Mouse (Mus musculus): Measurements from ENCODE around the gene Taf6l. TPM values are rescaled to one million over a fixed set of nuclear protein-coding genes. Genes with fewer than 3 reads are reported as not detected.

The Taf6l gene
- total RNA-seq (2023) = 10 to 100 TPM; 24.0 to 26.3 TPM

GRCm38 (mm10) chr19:8786008-8786781, at the start of gene Taf6l:
Gene Taf6l (minus strand): TSS chr19:8786417.

GRCm38 (mm10) chr19:8829660-8830059, 43.4 kb upstream of the Taf6l start, which contains the start of gene AC129217.1:
Gene AC129217.1 (plus strand): TSS chr19:8829773.

GRCm38 (mm10) chr19:8819596-8820423, 33.6 kb upstream of the Taf6l start, which contains the start of gene Hnrnpul2:
Gene Hnrnpul2 (plus strand): TSS chr19:8820010.

GRCm38 (mm10) chr19:8818801-8819595, 32.8 kb upstream of the Taf6l start, which contains the start of gene Ttc9c:
Gene Ttc9c (minus strand): TSS chr19:8819333.

GRCm38 (mm10) chr19:8802130-8802821, 16.1 kb upstream of the Taf6l start, which contains the start of gene Zbtb3:
Gene Zbtb3 (plus strand): TSS chr19:8802555.

GRCm38 (mm10) chr19:8798264-8798946, 12.2 kb upstream of the Taf6l start, which contains the start of gene Polr2g:
Gene Polr2g (minus strand): TSS chr19:8798577.

GRCm38 (mm10) chr19:8774086-8774835, 12.0 kb downstream of the Taf6l start, which contains the start of gene Tmem179b:
Gene Tmem179b (minus strand): TSS chr19:8774467.

GRCm38 (mm10) chr19:8770567-8771270, 15.5 kb downstream of the Taf6l start, which contains the start of gene Tmem223:
Gene Tmem223 (plus strand): TSS chr19:8770996.

GRCm38 (mm10) chr19:8756635-8757387, 29.4 kb downstream of the Taf6l start, which contains the start of gene Nxf1:
Gene Nxf1 (plus strand): TSS chr19:8757073.

GRCm38 (mm10) chr19:8741243-8741869, 44.9 kb downstream of the Taf6l start, which contains the start of gene Stx5a:
Gene Stx5a (plus strand): TSS chr19:8741413.

GRCm38 (mm10) chr19:8740603-8741002, 45.6 kb downstream of the Taf6l start, which contains the start of gene 1700092M07Rik:
Gene 1700092M07Rik (plus strand): TSS chr19:8740718.

GRCm38 (mm10) chr19:8735389-8736159, 50.6 kb downstream of the Taf6l start, which contains the start of gene Wdr74:
Gene Wdr74 (plus strand): TSS chr19:8735827.

Other genes with a start within 250 kb of the Taf6l start
- not detected for gene Slc22a8, start 195.2 kb downstream of the Taf6l start, total RNA-seq (2023)
- gene Slc22a6, start 168.4 kb downstream of the Taf6l start, total RNA-seq (2023) = not detected
- not detected for gene Chrm1, start 122.6 kb downstream of the Taf6l start, total RNA-seq (2023)
- 100 to 1,000 TPM; 180 to 183 TPM for gene Slc3a2, start 63.0 kb downstream of the Taf6l start, total RNA-seq (2023)
- gene Wdr74, start 50.6 kb downstream of the Taf6l start, total RNA-seq (2023) = 10 to 100 TPM; 76.8 to 87.1 TPM
- 1 to 10 TPM; 2.0 to 8.3 TPM for gene 1700092M07Rik, start 45.7 kb downstream of the Taf6l start, total RNA-seq (2023)
- gene Stx5a, start 45.0 kb downstream of the Taf6l start, total RNA-seq (2023) = 100 to 1,000 TPM; 223 to 260 TPM
- 100 to 1,000 TPM; 409 to 456 TPM for gene Nxf1, start 29.3 kb downstream of the Taf6l start, total RNA-seq (2023)
- gene Tmem223, start 15.4 kb downstream of the Taf6l start, total RNA-seq (2023) = 10 to 100 TPM; 30.9 to 34.0 TPM
- gene Tmem179b, start 11.9 kb downstream of the Taf6l start, total RNA-seq (2023) = 10 to 100 TPM; 79.4 to 81.3 TPM
- 10 to 100 TPM; 65.9 to 76.1 TPM for gene Polr2g, start 12.2 kb upstream of the Taf6l start, total RNA-seq (2023)
- gene Zbtb3, start 16.1 kb upstream of the Taf6l start, total RNA-seq (2023) = 1 to 10 TPM; 2.3 to 4.3 TPM
- gene Ttc9c, start 32.9 kb upstream of the Taf6l start, total RNA-seq (2023) = 10 to 100 TPM; 33.8 to 36.0 TPM
- gene Hnrnpul2, start 33.6 kb upstream of the Taf6l start, total RNA-seq (2023) = 100 to 1,000 TPM; 125 TPM
- gene AC129217.1, start 43.4 kb upstream of the Taf6l start, total RNA-seq (2023) = 10 to 100 TPM in 1 of 2 experiments, 1 to 10 TPM in 1; 8.7 to 10.4 TPM
- gene Bscl2, start 51.0 kb upstream of the Taf6l start, total RNA-seq (2023) = 10 to 100 TPM; 55.4 to 56.3 TPM
- under 1 TPM in 1 of 2 experiments, not detected in 1; 0.32 TPM for gene Gng3, start 52.8 kb upstream of the Taf6l start, total RNA-seq (2023)
- gene Lrrn4cl, start 64.4 kb upstream of the Taf6l start, total RNA-seq (2023) = 1 to 10 TPM; 1.1 TPM
- gene Ubxn1, start 85.1 kb upstream of the Taf6l start, total RNA-seq (2023) = 100 to 1,000 TPM; 134 to 139 TPM
- 10 to 100 TPM; 21.7 to 24.6 TPM for gene Uqcc3, start 94.5 kb upstream of the Taf6l start, total RNA-seq (2023)
- gene Lbhd1, start 97.3 kb upstream of the Taf6l start, total RNA-seq (2023) = 10 to 100 TPM; 11.1 to 35.5 TPM
- not detected for gene Gm49403, start 97.5 kb upstream of the Taf6l start, total RNA-seq (2023)
- gene 1810009A15Rik, start 102.4 kb upstream of the Taf6l start, total RNA-seq (2023) = 10 to 100 TPM; 40.7 to 46.3 TPM
- gene Gm49416, start 102.5 kb upstream of the Taf6l start, total RNA-seq (2023) = 1 to 10 TPM; 1.1 to 5.3 TPM
- 10 to 100 TPM; 24.6 to 25.0 TPM for gene Ints5, start 106.6 kb upstream of the Taf6l start, total RNA-seq (2023)
- gene Ganab, start 111.7 kb upstream of the Taf6l start, total RNA-seq (2023) = 100 to 1,000 TPM; 172 to 180 TPM
- gene B3gat3, start 134.0 kb upstream of the Taf6l start, total RNA-seq (2023) = 10 to 100 TPM; 76.7 to 80.8 TPM
- gene Rom1, start 142.9 kb upstream of the Taf6l start, total RNA-seq (2023) = 1 to 10 TPM; 3.3 to 5.6 TPM
- gene Eml3, start 143.1 kb upstream of the Taf6l start, total RNA-seq (2023) = 100 to 1,000 TPM in 1 of 2 experiments, 10 to 100 TPM in 1; 97.3 to 108 TPM
- gene Mta2, start 155.5 kb upstream of the Taf6l start, total RNA-seq (2023) = 100 to 1,000 TPM; 217 to 227 TPM
- gene Tut1, start 167.4 kb upstream of the Taf6l start, total RNA-seq (2023) = 10 to 100 TPM; 41.2 to 44.8 TPM
- 100 to 1,000 TPM; 517 to 551 TPM for gene Eef1g, start 180.6 kb upstream of the Taf6l start, total RNA-seq (2023)
- gene Ahnak, start 202.9 kb upstream of the Taf6l start, total RNA-seq (2023) = 100 to 1,000 TPM in 1 of 2 experiments, 10 to 100 TPM in 1; 94.3 to 151 TPM